Mouse (Mus musculus) C2C12 (cell line): ENCODE data around the gene Syne2.

Source experiments
- CEBPB ChIP-seq: IDR thresholded peaks from one replicate; pipeline ENCODE4 v1.6.1; 2011; ENCODE audit warnings: low read depth, mild to moderate bottlenecking, control low read depth, moderate library complexity
- CTCF ChIP-seq: IDR thresholded peaks from one replicate; pipeline ENCODE4 v1.5.1; 2011; ENCODE audit not compliant: control insufficient read depth, insufficient read depth, insufficient read length
- FOSL1 ChIP-seq: IDR thresholded peaks from one replicate; pipeline ENCODE4 v1.8.0; 2011; ENCODE audit warnings: mild to moderate bottlenecking, low read length; ENCODE audit not compliant: poor library complexity, insufficient read depth, severe bottlenecking
- MAX ChIP-seq: IDR thresholded peaks from one replicate; pipeline ENCODE4 v1.6.1; 2011; ENCODE audit warnings: mild to moderate bottlenecking, control low read depth
- MYOD1 ChIP-seq: IDR thresholded peaks from one replicate; pipeline ENCODE4 v1.6.1; 2011; ENCODE audit warnings: low read depth; ENCODE audit not compliant: control insufficient read depth, insufficient read length
- USF1 ChIP-seq: IDR thresholded peaks from one replicate; pipeline ENCODE4 v1.6.1; 2011; ENCODE audit warnings: low read depth, mild to moderate bottlenecking, control low read depth, moderate library complexity

DNA sequence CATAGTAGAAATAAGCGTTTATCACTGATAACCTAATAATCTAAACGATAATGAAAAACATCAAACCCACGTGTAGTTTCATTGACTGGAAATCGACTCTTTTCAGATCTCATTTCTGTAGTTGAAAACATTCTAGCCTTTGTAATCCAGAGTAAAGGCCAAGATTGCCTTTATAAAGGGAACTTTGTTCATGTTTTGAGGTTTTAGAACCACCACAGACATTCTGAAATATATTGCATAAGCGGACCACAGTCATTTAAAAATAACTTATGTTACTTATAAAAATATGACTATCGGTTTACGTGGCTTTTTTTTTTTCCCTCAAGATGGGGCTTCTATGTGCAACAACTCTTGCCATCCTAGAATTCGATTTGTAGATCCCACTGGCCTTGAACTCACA, 33.5 kb downstream of the Syne2 start:
- TF ChIP-seq CTCF = no peak
- no peak for TF ChIP-seq MAX
- no peak for TF ChIP-seq USF1
- peak; percentile 26 for TF ChIP-seq CEBPB
- TF ChIP-seq FOSL1 = no peak
- TF ChIP-seq MYOD1 = no peak
